Mouse (Mus musculus) midbrain, postnatal 0 days (tissue): Measurements from ENCODE around the gene Ctcfl. TPM values are rescaled to one million over a fixed set of nuclear protein-coding genes. Genes with fewer than 3 reads are reported as not detected.

ENCODE experiments used
- ATAC-seq: fragments of 200-750 bp; cut with Nextera tagmentation; 2 replicates; pipeline ENCODE4 v1.8.0; 2017; ENCODE audit warnings: moderate number of reproducible peaks, mild to moderate bottlenecking, moderate TSS enrichment, moderate library complexity; ENCODE audit not compliant: low FRiP score
- DNase-seq: peaks from one replicate; pipeline ENCODE4 v3.0.0-alpha.2; 2015; ENCODE audit warnings: low spot score
- H3K27ac ChIP-seq: fragments of 300-500 bp; sonication (generic); 2 replicates; pipeline ENCODE4 v1.5.1; 2014; ENCODE audit warnings: low read depth, mild to moderate bottlenecking, low read length, mixed read lengths
- H3K27me3 ChIP-seq: fragments of 300-500 bp; sonication (generic); 2 replicates; pipeline ENCODE4 v1.6.1; 2014; ENCODE audit warnings: low read length, control low read depth, mixed read lengths; ENCODE audit not compliant: insufficient read depth
- H3K36me3 ChIP-seq: fragments of 300-500 bp; sonication (generic); 2 replicates; pipeline ENCODE4 v1.6.1; 2014; ENCODE audit warnings: low read length, control low read depth, mixed read lengths; ENCODE audit not compliant: insufficient read depth
- H3K4me1 ChIP-seq: fragments of 300-500 bp; sonication (generic); 2 replicates; pipeline ENCODE4 v1.6.1; 2014; ENCODE audit warnings: mild to moderate bottlenecking, control low read depth, antibody characterized with exemption, low read length, mixed read lengths; ENCODE audit not compliant: insufficient read depth
- H3K4me2 ChIP-seq: fragments of 300-500 bp; sonication (generic); 2 replicates; pipeline ENCODE4 v1.6.1; 2014; ENCODE audit warnings: low read depth, mild to moderate bottlenecking, low read length, mixed read lengths; ENCODE audit not compliant: poor library complexity, severe bottlenecking
- H3K4me3 ChIP-seq: fragments of 300-500 bp; sonication (generic); 2 replicates; pipeline ENCODE4 v1.5.1; 2014; ENCODE audit warnings: low read depth, mild to moderate bottlenecking, low read length, moderate library complexity
- H3K9ac ChIP-seq: fragments of 300-500 bp; sonication (generic); replicated peaks from 2 replicates; pipeline ENCODE4 v1.6.1; 2014; ENCODE audit warnings: mild to moderate bottlenecking, low read length, moderate library complexity, mixed read lengths; ENCODE audit not compliant: poor library complexity, severe bottlenecking
- H3K9me3 ChIP-seq: fragments of 300-500 bp; sonication (generic); 2 replicates; pipeline ENCODE4 v1.6.1; 2016; ENCODE audit warnings: low read length, control low read depth
- CTCF ChIP-seq: IDR thresholded peaks from 2 replicates; pipeline ENCODE4 v1.5.1; 2016; ENCODE audit warnings: antibody characterized with exemption, mild to moderate bottlenecking
- WGBS: fragments of 180-500 bp; shearing (Covaris S2); extraction: QIAGEN DNeasy Blood & Tissue Kit; methylation state at CpG from one replicate; pipeline ENCODE4 v1.1.7; 2014; 5-methylcytosine and 5-hydroxymethylcytosine counted together
- polyA plus RNA-seq: library from polyadenylated mRNA; unstranded; fragments of >200 nt; fragmentation: Nextera tagmentation; extraction: Ambion mirVana; gene quantifications from 2 replicates; pipeline ENCODE4 v1.2.1, GENCODE M21; 2015
- total RNA-seq: library from RNA; depleted of rRNA; stranded (reverse); fragments of >200 nt; gene quantifications from 2 replicates; pipeline ENCODE4 v1.2.3, GENCODE M21; 2014; rRNA removed

Gene Ctcfl
- total RNA-seq (not detected in 2 replicates), polyA plus RNA-seq (not detected in 2 replicates)

DNA sequence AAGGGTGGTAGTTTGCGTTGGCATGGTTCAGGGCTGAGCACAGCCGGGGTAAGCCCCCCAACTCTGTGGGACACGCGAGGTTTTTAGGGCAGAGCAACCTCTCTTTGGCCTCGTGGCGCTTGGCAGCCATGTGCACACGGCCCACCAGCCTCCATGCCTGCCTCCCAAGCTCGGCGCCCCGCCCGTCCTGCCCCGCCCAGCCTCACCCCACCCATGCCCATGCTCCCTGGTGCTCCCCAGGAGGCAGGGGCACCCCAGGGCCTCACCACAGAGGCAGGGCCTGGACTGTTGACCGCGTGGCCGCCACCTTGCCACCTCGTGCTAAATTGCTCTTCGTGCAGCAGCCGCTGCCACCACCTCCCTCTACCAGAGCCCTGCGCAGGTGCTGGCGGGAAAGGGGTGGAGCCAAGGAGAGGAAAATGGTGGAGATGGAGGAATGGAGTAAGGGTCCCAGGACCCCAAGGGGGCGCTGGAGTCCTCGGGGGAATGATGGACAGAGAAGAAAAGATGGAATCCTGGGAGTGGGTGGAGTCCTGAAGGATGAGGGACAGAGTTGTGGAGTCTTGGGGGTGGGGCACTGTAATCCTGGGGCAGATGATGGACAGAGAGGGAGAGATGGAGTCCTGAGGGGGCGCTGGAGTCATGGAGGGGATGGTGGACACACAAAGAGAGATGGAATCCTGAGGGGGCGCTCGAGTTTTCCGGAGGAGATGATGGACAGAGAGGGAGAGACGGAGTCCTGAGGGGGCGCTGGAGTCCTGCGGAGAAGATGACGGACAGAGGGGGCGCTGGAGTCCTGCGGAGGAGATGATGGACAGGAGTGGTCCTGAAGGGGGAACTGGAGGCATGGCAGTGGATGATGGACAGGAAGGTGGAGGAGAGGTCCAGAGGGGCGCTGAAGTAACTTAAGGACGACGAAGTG lies at the start of gene Ctcfl:
TSS of gene Ctcfl (minus strand) at position 503 of the 922 bp plus-strand sequence.
- ATAC-seq (no peak), DNase-seq (no peak)
- Histone ChIP-seq H3K36me3 (no peaks in the 10 kb centered on the region), H3K9ac (no peak within 1 kb of the TSS), H3K27me3 (no peaks in the 10 kb centered on the region), H3K4me2 (no peak within 1 kb of the TSS), H3K4me1 (no peaks in the 10 kb centered on the region), H3K27ac (no peak within 1 kb of the TSS), H3K9me3 (no peaks in the 10 kb centered on the region), H3K4me3 (no peak within 1 kb of the TSS)
- TF ChIP-seq CTCF, result no peak
- WGBS, result 88% methylated on average over 35 of the region's 35 CpGs

DNA sequence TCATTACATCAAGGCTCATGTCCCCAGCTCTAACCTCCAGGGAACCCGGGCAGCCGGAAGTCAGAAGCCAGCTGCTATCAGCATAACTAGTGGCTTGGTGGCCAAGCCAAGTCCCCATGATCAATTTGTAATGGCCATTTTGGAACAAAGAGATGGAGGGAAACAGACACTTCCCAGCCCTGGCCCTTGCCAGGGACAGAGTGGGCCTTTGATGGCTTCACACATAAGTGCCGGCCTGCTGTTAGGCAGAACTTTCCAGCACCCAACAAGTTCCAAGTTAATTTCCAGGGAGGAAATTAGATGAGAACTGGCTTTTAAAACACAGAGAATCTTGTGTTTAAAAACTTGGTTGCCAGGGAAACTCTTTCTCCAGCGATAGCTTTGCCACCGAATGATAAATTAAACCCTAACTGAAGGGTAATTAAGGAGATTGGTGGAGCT lies 49.1 kb upstream of the Ctcfl start:
- Histone ChIP-seq H3K27me3 (no peaks in the 10 kb centered on the region), H3K9me3 (no peaks in the 10 kb centered on the region), H3K36me3 (no peaks in the 10 kb centered on the region), H3K4me3 (no peak overlapping the region), H3K9ac (no peak overlapping the region), H3K4me2 (no peak overlapping the region), H3K27ac (no peak overlapping the region), H3K4me1 (peaks cover 15% of the 10 kb centered on the region)
- no peak for TF ChIP-seq CTCF
- ATAC-seq, result no peak
- 54% methylated on average over 5 of the region's 5 CpGs for WGBS
- DNase-seq, result peak; percentile 65

GRCm38 (mm10) chr2:173165357-173165756 lies 46.0 kb upstream of the Ctcfl start:
- H3K4me1 ChIP-seq, result no peaks in the 10 kb centered on the region
- H3K9ac ChIP-seq, result no peak overlapping the region
- DNase-seq (no peak), ATAC-seq (no peak)
- H3K9me3 ChIP-seq, result no peaks in the 10 kb centered on the region
- WGBS, result 84% methylated on average over 10 of the region's 10 CpGs
- H3K4me3 ChIP-seq, result no peak overlapping the region
- no peak overlapping the region for H3K4me2 ChIP-seq
- H3K27me3 ChIP-seq, result no peaks in the 10 kb centered on the region
- H3K36me3 ChIP-seq, result no peaks in the 10 kb centered on the region
- TF ChIP-seq CTCF, result no peak
- H3K27ac ChIP-seq, result no peak overlapping the region

DNA sequence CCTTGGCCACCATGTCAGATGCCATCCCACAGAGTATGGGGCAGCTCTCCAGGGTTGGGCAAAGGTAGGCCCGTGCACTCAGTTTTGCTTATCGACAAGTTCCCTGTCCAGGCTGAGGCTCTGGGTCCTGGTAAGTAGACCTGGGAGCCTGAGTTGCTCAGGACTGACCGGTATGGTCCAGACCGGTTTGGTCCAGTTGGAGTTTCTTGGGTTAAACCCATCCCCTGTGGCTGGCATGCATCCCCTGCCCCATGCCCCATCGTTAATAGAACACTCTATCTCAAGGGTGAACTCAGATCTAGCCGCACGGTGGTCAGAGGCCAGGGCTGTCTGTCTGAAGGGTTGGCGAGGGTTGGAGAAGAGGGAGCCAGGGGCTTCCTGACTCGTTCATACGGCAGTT lies 45.6 kb upstream of the Ctcfl start:
- no peak overlapping the region for H3K27ac ChIP-seq
- no peak for ATAC-seq
- DNase-seq, result no peak
- no peak overlapping the region for H3K9ac ChIP-seq
- H3K36me3 ChIP-seq, result no peaks in the 10 kb centered on the region
- H3K27me3 ChIP-seq, result no peaks in the 10 kb centered on the region
- no peaks in the 10 kb centered on the region for H3K4me1 ChIP-seq
- no peak overlapping the region for H3K4me3 ChIP-seq
- 90% methylated on average over 10 of the region's 10 CpGs for WGBS
- no peak for TF ChIP-seq CTCF
- H3K4me2 ChIP-seq, result no peak overlapping the region
- H3K9me3 ChIP-seq, result no peaks in the 10 kb centered on the region

- H3K9ac ChIP-seq, result no peak overlapping the region
- no peak overlapping the region for H3K4me2 ChIP-seq
- H3K9me3 ChIP-seq, result no peaks in the 10 kb centered on the region
- ATAC-seq (no peak), DNase-seq (no peak)
- no peaks in the 10 kb centered on the region for H3K4me1 ChIP-seq
- H3K27me3 ChIP-seq, result no peaks in the 10 kb centered on the region
- H3K27ac ChIP-seq, result no peak overlapping the region
- WGBS, result 46% methylated on average over 2 of the region's 2 CpGs
- peak; percentile 67 for TF ChIP-seq CTCF
- no peak overlapping the region for H3K4me3 ChIP-seq
- H3K36me3 ChIP-seq, result no peaks in the 10 kb centered on the region
Observed at GRCm38 (mm10) chr2:173164358-173164757, 45.0 kb upstream of the Ctcfl start.

- no peak overlapping the region for H3K9ac ChIP-seq
- H3K4me3 ChIP-seq, result no peak overlapping the region
- no peaks in the 10 kb centered on the region for H3K4me1 ChIP-seq
- no peaks in the 10 kb centered on the region for H3K9me3 ChIP-seq
- no peak overlapping the region for H3K4me2 ChIP-seq
- no peak for DNase-seq
- 85% methylated on average over 8 of the region's 8 CpGs for WGBS
- H3K36me3 ChIP-seq, result no peaks in the 10 kb centered on the region
- no peaks in the 10 kb centered on the region for H3K27me3 ChIP-seq
- no peak overlapping the region for H3K27ac ChIP-seq
- no peak for TF ChIP-seq CTCF
- no peak for ATAC-seq
Observed at GRCm38 (mm10) chr2:173163380-173163779, 44.1 kb upstream of the Ctcfl start.
